Mouse (Mus musculus) erythroblast, adult 5-6 weeks (primary cell): Measurements from ENCODE around the gene Sfrp5. TPM values are rescaled to one million over a fixed set of nuclear protein-coding genes. Genes with fewer than 3 reads are reported as not detected.
A peak's percentile ranks its signal among the peaks of the same experiment; 100 is the strongest.

Source experiments
- ATAC-seq: replicated peaks from 2 replicates; pipeline ENCODE4 v1.8.0; 2016; ENCODE audit warnings: moderate number of reproducible peaks, mild to moderate bottlenecking, moderate TSS enrichment, inconsistent platforms; ENCODE audit not compliant: poor library complexity, low FRiP score, severe bottlenecking
- total RNA-seq, 2 experiments: library from RNA; stranded (forward) in 1 of 2; stranded (reverse) in 1 of 2; fragments of 150-400 nt in 1 of 2; fragments of 200-764, 138-1000 nt in 1 of 2; gene quantifications; 2 replicates each; pipeline versions ENCODE4 v1.2.3 to v1.2.4; 2015 to 2017; ENCODE audit warnings: low replicate concordance in 2 of 2

Gene Sfrp5
- total RNA-seq (2015; ENCODE audit: low replicate concordance) (not detected in 2 replicates), total RNA-seq (2017; ENCODE audit: low replicate concordance) (not detected in 2 replicates)

DNA sequence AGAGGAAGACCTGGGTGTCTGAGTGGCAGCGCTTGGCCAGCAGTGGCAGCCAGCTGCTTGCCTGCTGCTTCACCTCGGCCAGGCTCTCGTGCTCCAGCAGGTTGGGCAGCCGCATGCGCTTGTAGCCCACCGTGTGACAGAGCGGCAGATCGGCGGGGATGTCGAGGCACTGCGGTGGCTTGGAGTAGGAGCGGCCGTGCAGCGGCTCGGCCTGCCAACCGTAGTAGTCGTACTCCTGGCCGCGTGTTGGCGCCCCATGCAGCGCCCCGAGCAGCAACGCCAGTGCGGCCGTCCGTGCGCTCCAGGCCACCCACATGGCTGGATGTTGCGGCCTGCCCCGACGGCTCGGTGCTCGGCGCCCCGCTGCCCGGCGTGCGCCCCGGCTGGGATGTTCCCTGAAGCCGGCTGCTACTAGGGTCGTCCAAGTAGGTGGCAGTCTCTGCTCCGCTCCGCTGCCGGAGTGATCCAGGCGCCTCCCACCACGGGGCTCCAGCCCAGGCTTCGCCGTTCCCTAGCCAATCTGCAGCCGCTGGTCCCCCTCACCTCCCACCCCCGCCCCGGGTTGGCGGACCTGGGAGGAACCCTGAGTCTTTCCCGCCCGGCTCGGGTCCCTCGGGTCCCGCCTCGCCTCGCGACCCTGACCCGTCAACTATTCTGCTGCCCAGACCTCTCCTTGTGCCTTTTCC, at the start of gene Sfrp5:
Gene Sfrp5, minus strand, starts transcription at position 557 of the 686 bp plus-strand sequence.
- no peak for ATAC-seq

DNA sequence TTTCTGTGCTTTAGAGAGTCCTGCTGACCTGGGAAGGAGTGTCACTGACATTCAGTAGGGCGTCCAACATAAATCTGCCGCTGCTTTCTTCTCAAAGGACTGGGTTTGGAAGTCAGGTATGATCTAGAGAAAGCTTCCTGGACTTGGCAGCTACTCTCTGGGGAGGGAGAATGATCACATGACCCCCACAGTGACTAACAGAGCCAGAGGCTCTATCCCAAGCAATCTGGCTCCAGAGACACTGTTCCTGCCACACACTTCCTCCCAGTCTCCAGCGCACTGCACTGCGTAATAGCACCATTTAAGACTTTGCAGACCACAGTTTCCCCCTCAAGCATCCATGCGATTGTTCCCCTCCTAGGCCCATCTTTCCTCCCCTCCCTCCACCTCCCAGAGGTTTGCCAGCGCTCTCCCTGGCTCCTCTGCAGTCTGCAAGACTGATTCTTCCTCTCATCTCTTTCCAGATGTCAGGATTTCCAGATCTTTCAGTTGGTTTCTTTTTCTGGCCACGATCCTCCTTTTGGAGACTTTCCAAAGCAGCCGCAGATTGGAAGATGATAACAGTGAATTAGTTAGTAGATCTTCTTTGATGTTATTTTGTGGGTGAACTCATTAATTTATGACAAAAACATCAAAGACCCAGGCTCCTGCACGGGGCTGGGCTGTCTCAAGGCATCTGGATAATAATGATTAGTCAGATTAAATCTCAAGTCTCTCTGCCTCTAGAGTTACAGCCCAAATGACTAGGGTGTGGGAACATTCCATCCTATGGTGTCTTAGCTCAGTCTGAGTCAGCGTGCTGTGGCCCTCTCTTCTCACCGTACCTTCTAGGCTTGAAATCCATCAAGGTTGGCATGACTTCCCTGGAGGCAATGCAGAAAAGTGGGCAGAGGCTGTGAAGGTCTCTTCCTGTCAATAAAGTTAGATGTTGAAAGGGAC, 48.2 kb upstream of the Sfrp5 start:
- no peak for ATAC-seq

DNA sequence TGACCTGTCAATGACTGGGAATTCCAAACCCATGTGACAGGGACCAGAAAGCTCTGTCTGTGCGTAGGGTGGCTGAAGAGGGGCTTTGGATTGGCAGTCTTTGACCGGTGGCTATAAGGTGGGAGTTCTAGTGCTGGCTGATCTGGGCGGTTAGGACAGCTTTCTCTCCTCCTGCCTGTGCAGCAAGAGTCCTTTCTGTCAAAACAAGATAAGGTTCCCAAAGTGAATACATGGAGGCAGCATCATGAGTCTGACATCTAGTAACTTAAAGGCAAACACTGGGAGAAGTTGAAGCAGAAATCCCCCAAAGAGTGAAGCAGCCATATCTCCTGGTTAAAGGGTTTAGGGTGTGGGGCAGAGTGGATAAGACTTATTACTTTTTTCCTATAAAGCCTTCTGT, 45.5 kb upstream of the Sfrp5 start, which contains the start of gene Golga7b:
Gene Golga7b, plus strand, starts transcription at position 56 of the 400 bp plus-strand sequence.
- ATAC-seq = no peak

DNA sequence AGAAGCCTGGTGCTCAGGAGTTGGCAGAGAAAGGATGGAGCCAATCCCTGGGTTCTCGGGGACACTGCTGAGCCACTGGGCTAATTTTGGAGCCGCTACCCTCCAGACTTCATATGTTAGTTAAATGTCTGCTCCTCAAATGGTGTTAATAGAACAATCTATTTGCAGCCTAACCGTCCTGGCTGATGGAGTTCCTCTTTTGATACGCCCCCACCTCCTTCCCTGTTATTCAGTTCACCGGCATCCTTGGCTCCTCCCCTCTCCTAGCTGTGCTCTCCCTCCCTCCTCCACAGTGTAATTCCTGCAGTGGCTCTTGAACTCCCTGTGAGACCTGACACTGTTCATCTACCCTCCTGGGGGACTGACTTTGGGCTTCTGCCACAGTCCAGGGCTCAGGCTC, 44.6 kb upstream of the Sfrp5 start:
- no peak for ATAC-seq

DNA sequence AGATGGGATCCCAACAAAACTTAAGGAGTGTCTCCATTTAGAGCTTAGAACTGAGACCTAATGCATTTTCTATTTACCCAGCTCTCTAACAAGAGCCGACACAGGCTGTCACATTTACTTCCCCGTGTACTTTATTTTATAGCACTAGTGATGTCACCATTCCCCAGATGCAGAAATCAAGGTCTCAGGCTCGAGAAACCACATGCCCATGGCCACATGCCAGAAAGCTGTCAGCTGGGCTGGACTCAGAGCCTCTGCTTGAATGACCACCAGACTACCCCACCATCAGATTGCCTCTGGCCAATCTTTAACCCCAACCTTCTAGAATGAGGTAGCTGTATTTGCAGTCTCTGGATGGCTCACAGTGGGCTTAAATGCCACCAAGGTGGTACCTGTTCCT, 41.3 kb upstream of the Sfrp5 start:
- no peak for ATAC-seq

DNA sequence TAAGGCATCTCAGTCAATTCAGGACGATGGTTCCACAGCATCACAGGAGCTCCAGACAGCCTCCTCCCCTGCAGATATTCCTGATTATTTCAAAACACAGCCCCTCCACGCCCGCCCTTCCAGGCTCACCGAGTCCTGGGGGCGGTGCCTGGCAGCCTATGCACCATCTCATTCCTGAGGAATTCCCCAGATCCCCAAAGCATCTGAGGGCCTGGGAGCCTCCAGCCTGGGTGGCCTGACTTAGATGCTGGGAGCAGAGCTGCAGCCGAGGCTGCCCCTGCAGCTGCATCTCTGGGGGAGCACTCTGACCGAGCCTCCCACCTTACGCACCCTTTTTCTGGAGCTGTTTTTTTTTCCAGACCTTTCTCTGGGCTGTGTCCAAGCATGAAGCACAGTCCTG, 38.8 kb upstream of the Sfrp5 start:
- ATAC-seq = no peak

DNA sequence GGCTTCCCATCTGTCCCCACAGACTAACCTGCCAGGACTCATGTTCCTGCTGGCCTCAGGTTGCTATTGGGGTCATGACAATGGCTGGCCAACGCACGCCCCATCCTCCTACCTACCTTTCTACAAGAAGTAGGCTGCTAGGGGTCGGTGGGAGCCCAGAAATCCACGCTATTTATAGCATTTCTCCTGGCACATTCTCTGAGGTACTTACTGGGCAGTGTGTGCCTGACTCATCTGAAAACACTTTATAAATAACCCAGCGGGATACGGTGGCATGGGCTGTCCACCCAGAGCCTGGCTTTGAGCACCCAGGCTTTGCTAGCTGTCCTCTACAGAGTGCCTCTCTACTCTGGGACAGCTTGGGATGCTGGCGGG, 36.3 kb upstream of the Sfrp5 start:
- ATAC-seq = no peak

DNA sequence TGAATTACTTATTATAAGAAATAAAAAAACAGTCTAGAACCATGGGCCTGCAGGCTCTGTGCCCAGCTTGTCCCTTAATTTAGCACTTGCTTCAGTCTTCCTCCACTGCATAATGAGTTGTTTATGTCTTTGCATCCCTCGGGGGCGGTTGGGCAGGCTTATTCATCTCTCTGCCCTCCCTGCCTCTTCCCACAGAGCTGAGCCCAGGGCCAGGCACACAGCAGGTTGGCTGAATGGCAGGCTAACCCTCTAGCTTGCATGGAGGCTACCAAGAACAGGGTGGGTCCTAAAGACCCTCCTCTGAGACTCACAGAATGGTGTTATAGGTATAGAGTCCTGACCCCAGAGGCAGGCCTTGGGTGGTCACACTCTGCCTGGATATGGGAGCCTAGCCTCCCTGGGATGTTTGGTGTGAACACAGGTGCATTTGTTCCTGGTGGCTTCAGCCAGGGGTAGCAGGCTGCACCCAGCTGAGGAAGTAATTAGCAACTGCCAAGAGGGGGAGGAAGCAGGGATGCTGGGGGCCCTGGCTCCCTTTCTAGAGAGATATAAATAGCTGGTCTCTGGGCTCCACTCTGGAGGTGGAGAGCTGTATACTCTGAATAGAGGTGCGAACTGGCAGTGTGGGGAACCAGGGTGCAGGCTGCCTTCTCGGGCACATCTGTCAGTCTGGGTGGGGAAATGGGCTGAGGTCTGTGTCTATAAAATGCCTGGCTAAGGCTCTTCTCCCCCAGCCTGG, 35.7 kb upstream of the Sfrp5 start:
- no peak for ATAC-seq

DNA sequence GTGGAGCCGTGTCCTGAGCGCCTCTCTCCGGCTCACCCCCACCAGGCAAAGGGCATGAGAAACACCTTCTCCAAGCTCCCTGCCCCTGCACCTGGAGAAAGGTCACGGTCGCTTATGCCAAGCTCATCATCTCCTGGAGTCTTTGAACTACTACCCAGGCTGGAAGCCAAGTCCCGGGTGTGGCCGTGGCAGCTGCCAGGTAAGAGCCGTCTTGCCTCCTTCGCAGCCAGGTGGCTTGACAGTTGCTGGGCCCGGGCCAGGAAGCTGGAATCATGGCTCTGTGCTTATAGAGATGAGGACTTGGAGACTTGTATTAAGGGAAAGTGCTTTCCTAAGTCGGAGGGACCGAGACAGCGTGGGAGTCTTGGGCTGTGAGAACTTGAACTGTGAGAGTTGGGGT, 28.9 kb upstream of the Sfrp5 start:
- ATAC-seq = no peak; the same call in 1 of the 2 replicates

DNA sequence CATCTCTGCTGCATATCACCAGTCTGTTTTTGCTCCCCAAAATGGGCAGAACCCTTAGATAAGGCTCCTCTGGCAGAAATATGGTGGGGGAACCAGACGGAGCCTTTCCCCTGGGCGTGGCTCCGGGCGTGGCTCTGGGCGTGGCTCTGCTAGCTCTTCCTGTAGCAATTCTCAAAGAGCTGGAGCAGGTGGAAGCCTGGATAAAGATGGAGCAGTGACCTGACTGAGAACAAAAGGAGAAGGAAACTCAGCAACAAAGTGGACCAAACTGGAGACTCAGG, 28.2 kb upstream of the Sfrp5 start:
- ATAC-seq = peak; percentile 57; the same call in 1 of the 2 replicates

DNA sequence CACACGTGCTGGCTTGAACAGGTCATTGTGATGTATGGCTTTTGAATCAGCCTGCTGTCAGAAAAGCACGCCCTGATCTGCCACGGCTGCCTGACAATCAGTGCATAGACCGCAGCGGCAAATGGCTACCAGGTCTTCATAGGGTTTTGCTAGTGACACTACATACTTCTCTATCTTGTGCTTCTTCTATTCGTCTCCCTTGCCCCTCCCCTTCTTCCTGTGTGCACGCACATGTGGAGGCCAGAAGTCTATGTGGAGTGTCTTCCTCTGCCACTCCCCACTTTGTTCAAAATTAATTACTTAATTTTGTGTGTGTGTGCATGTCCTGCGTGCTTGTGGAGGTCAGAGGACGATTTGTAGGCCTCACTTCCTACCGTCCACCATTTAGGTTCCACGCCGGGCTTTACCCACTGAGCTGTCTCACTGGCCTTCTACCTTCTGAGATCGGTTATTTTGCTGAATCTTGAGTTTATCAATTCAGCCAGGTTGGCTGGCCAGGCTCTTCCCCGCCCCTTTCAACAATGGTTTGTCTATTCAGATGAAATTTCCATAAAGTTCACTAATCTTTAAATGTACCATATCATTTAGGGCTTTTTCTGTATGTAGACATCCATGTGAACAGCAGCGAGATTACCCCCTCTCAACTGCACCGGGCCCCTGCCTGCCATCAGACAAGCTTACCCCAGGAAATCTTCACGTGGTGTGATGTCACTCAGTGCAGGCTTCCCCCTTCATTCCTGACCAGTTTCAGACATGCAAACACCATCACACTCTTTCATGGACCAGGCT, 27.6 kb upstream of the Sfrp5 start:
- ATAC-seq = no peak

DNA sequence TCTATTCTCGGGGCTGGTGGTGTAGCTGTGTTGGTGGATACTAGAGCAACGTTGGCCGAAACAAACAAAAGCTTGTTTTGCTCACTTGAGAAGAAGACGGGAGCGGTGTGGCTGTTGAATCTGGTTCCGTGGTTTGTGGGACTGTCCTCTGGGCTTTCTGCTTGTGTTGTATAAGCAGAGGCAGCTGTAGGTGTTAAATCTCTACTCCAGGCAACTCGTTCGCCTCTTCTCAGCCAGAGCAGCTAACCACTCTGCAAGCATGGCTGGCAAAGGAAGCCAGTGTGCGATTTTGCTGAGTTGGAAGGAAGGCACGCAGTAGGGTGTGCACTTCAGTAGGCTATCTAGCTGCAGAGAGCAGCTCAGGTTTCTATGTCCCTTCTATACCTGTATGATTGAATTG, 24.4 kb upstream of the Sfrp5 start:
- ATAC-seq = no peak

DNA sequence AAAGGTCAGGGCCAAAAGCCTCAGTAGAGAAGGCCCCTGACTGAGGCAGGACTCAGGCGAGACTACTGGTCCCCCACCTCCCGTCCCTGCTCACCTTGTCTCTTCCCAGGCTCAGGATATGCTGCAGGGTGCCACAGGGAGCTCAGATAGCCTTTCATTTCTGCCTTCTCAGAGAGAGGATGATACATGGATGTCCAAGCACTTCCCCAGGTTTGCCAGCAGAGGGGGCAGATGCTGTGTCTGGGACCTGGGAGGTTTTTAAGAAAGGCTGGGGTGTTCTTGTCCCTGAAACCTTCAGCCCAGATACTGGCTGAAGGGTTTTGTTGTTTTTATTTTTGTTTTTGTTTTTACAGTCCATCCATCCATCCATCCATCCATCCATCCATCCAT, 15.3 kb upstream of the Sfrp5 start:
- no peak for ATAC-seq

DNA sequence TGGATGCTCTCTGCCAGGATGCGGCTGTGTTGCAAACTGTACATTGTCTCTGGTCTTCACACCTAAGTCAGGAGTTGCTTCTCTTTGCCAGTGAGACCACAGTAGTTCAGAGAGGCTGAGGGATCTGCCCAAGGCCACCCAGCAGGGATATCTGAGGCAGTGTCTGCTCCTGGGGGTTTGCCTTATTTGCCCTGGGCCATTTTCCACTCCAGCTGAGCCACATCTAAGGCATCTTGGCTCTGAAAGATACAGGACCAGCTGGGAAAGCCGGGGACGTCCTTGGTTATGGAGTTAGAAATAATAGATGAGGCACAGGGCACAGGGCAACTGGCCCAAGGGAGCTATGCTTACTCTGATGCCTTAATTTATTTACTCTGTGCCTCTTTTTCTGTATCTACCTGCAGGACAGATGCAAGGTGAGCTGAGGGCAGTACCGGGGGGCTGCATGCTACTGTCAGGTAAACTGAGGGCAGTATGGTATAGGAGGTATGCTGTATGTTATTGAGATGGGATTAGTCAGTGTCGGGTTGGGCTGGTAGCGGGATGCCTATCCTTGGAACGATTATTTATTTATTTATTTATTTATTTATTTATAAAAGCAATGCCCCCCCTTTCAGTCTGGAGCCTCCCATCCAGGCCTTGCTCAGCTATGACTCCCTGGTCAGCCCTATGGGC, 14.8 kb upstream of the Sfrp5 start:
- no peak for ATAC-seq

DNA sequence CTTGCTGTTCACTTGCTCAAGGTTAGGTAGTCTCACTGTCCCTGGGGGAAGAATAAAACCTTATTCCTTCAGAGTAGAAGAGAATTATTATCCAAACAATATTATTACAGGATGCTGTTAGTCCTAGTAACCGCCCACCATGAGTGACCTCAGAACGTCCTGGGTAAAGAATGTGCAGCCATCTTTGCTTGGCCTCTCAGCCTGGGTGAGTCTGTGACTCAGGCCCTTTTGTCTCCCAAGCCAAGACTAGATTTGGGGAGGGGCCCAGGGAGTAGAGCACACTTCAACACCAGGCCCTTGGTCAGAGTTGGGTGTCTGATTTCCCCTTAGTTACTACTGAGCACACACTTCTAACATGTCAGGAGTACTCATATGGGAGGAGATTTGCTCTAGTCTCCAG, 12.5 kb upstream of the Sfrp5 start:
- ATAC-seq = no peak

DNA sequence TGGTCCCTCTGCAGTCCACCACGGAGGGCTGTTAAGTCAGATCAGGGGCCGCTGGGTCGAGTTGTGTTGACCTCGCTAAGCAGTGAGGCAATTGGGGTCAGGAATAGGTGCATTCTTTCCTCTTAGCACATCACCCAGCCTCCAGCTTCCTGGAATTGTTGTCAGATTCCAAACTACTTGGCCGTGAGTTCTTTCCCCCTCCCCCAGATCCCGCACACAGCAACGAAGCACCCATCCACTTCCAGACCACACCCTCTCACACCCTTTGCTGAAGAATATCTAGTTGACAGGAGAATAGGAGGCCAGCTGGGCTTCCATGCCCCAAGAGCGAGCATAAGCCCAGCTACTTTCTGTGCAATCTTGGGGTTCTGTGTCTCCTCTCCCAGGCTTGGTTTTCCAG, 9.9 kb upstream of the Sfrp5 start:
- ATAC-seq = no peak

DNA sequence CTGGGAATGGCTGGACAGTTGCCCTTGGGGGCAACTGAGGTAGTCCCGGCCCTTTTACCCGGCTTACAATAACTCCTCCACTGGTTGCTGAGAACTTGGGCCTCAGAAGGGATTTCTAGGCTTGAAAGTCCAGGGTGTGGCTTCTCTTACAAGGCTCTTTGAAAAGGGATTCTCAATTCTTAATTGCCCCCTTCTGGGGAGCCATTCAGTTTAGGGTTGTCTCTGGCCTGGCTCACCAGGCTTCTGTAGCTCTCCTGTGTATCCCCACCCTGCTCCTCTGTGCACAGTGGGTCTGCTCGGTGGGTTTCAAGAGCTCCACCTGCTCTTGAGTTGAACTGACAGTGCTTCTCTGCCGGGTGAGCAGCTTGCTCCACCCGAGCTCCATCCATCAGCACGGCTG, 7.9 kb upstream of the Sfrp5 start:
- ATAC-seq = no peak

DNA sequence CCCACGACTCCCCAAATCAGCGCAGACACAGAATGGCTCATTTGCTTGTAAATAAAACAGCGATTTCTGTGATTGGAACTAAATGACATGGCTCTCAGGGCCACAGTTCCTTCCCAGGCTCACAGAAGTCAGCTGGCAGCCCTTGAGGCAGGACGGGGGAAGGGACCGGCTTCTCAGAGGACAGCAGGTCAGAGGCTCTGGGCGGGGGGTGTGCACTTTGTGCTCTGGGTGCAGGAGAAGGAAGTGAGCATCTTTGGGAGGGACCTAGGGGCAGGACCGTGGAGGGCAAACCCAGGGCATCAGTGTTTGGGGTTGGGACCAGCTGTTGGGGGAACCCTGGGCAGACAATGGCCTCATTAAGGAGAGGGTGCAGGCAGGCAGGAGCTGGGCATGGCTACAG, 7.4 kb upstream of the Sfrp5 start:
- ATAC-seq = no peak

DNA sequence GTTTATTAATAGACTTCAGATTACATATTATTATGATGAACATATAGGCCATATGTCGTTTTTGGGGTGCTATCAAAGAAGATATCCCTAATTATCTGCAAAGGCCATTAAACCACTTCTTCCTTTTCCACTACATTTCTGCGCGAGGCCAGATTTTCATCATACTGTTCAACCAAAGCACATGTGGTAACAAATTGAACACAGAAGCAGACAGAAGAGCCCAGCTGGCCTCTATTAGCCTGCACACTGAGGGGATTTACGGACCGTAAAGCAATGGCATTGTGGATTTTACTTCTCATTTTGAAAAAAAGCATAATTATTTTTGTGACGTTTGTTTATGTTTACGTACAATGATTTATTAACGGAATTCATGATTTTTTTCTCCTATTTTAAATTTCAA, 3.1 kb upstream of the Sfrp5 start:
- ATAC-seq = no peak
